Mouse (Mus musculus) ovary, postnatal 14 days (tissue): ENCODE measurements around the gene Ulk3.
A peak's percentile ranks its signal among the peaks of the same experiment; 100 is the strongest.

Experiments
- DNase-seq: peaks from one replicate; pipeline ENCODE4 v3.0.0; 2022; ENCODE audit warnings: low spot score

Ulk3 gene

DNA sequence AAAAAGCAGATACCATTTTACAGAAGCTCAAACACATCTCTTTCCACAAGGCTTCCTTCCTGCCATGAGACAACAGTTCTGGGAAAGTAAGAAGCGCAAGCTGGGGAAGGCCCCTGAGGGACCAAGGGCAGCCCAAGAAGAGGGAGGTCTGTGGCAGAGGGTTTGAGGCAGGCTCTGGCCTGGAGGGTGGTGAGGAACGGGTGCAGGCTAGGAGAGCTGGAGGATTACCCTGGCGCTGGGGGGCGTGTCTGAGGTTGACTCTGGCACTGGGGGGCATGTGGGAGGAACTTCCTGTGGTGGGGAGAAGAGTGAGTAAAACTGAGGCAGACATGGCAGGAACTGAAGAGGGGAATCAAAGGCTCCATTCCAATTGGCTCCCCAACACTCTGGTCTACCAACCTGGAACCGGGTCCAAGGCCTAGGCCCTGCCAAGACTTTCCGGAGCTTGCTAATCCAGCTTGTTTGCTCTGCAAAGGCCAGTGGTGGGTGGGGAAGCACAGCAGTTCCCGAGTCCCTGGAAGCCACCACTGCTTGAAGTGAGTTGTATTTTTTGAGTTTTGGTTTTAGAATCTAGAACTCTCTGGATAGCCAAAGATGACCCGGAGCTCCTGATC, 28.4 kb downstream of the Ulk3 start:
- no peak for DNase-seq

DNA sequence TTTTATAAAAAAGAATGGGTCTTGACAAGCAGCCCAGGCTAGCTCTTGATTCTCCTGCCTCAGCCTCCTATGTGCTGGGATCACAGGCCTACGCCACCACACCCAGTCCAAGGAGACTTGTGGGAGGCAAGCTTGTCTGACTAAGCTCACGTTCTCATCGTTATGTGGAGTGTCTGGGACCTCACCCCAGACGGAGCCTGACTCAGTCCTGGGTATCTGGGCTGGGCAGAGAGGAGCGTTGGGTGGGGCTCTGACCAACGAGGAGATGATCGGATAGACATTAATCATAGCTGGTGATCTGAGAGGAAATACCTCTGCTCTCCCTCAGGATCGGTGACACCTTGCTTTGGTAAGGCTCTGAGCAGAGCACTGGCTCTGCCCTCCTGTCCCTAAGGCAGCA, 29.6 kb downstream of the Ulk3 start:
- no peak for DNase-seq

DNA sequence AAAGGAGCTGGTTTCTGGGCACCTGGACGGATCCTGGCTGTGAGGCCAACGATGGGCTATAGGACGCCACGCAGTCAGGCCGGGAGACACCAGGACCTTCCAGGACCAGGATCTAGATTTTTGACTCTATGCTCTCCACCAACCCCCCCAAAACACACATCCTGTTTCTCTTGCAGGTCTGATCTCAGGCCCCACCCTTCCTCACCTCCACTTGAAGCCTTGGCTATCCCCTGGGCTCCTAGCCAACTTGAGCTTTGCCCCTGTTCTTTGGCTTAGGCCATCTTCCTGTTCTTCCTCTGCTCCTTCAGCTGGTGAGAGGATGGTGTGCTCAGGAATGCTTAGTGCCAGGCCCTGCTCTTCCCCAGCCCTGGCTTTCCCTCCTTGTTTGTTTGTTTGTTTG, 31.4 kb downstream of the Ulk3 start, which contains the start of gene Lman1l:
Gene Lman1l (minus strand): TSS at position 101 of the 400 bp plus-strand sequence.
- no peak for DNase-seq

DNA sequence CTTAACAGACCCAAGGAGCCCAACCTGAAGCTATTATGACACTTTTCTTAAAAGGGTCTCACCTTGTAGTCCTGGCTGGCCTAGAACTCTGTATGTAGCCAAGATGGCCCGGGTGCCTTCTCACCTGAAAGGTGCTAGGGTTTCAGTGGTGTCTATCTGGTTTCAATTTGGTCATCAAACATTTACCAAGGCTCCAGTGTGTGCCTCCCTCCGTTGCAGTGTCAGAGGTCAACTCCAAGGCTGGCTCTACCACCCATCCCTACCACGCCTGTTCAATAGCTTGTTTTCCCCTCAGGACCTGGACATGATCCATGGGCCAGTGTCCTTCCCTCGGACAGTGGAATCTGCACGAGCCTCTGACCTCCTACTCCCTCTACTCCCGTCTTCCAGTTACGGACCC, 35.0 kb downstream of the Ulk3 start:
- DNase-seq = no peak

DNA sequence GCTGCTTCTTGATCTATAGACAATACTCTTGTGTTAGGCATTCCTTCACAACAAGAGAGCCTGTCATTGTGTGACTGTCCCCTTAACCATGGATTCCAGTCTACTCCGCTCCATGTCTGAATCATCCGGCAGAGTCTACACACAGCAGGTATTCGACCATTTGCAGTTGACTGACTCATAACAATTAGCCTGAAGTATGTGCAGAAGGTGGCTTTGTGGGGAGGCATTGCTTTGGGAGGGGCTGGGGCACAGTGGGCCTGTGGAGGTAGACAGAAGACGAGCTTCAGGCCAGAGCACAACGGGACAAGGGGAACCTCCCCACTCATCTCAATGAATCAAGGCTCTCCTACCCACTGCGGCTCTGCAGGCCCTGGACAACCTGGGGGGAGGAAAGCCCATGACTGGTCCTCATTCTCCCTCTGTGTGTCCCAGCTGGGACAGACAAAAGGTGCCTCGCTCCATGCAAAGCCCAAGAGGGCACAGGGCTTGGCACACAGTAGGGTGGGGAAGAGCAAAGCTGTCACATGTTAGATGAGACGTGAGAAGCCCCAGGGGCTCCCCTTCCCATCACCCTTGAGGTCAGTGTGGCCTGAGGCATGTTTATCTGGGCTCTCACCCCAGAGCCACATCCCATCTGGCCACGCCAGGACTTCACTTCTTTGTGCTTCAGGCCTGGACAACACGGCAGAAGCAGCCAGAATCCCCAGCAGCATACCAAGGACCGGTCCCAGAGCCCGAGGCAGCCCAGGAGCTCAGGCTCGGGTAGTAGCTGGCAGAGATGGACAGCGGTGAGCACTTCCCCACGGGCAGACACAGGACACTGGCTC, 36.6 kb downstream of the Ulk3 start:
- DNase-seq = no peak

DNA sequence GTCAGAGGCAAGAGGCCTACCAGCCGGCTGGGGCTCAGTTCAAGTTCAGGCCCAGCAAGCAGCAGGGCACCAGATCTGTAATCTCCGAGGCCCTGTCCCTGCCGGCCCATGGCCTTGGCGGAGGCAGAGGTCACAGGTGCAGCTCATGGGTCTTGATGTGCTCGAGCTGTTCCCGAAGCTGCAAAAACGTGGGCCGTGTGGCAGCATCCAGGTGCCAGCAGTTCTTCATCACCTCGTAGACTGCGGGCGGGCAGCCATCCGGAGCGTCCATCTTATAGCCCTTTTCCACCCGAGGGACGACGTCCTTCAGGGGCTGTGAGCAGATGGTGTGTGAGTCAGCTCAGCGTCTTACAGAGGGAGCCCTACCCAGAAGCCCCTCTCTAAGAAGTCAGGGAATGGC, 37.9 kb downstream of the Ulk3 start:
- no peak for DNase-seq

DNA sequence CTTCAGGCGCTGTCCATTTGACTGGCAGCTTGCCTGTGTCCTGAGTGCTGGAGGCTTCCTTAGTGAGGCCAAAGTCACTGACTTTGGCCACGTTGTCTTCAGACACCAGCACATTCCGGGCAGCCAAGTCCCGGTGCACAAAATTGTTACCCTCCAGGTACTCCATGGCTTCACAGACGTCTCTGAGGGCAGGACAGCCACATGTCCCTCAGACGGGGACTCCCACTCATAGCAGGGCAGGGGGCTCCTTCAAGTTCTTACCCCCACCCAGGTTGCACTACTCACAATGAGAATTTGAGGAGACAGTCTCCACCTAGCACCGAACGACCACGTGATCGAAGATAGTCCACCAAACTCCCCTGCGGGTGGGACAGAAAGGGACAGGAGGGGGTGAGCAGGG, 38.6 kb downstream of the Ulk3 start:
- no peak for DNase-seq

DNA sequence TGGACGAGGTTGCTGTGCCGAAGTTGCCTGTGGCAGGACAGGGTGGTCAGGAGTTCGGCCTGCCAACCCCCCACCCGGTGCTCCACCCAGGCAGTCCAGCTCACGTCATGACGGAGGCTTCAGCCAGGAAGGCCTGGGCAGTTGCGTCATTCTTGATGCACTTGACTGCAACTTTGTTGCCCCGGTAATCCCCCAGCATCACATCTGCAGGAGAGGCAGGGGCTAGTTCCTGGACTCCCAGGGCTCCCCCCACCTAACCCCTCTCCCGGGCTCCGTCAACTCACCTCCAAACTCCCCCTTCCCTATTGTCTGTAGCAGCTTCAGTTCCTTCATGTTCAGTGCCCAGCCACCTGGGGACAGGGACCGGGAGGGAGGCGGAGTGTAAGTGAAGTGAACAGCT, 39.5 kb downstream of the Ulk3 start:
- no peak for DNase-seq

DNA sequence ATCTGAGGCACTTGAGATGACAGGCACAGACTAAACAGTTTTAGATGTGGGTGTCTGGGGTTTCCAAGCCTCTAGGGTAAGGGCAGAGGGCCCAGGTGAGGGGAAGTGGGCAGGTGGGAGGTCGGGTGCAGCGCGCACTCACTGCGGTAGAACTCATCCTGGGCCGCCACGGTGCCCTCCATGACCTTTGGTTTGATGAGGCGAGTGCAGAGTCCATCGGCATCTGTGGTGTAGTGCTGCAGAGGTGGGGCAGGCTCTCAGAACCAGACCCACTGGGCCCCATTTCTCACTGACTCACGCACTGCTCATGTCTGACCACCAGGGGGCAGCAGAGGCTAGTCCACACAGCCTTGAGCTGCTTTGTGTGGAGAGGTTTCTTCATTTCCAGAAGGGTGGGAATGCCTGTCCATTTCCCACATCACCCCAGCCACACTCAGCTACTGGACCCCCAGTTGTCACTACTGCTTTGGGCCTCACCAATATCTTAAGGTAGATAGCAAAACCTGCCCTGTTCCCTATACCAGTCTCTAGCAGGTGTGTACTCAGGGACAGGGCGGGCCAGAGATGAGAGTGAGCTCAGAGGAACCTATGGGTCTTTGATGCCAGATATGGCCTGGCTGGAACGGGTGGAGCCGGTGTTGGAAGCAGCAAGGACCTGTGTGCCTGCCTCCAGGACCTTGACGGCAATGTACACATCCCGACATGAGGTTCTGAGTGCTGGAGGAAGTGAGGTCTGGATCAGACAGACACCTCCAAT, 40.0 kb downstream of the Ulk3 start:
- DNase-seq = peak; percentile 86

DNA sequence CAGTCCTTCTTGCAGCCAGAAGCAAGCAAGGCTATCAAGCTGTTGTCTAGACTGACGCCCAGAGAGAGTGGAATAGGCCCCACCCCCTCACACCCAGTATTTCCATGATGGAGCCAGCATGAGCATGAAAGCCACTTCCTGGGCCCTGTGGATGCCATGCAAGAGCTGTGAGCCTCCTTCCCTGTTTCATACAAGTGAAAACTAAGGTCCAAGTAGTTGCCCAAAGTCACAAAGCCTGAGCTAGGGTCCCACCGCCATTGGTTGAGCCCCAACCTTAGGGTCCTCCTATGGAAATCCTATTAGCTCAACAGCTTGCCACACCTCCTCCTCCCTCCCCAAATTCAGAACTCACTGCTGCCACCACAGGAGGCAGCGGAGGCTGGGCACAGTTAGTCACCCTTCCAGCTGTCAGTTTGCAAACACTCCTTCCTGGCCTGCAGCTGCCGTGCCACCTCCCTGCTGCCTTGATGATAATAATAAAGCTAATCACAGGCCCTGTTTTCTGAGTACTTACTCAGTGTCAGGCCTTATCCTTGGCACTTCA, 44.3 kb downstream of the Ulk3 start:
- no peak for DNase-seq

DNA sequence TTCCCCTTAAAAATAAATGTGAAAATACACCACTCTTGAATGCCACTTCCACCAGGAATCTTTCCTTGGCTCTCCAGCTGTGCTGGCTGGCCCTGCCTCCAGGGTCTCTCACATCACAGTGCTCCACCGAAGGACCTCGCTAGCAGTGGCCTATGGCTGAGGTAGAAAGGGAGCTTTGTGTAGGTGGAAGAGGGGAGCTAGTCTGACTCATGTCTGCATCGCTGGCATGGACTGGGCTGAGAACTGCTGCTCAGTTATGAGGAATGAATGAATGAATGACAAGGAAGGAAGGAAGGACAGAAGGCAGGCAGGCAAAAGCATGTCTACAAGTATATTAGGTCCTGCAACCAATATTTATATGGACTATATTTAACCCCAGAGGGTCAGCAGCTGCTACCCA, 48.0 kb downstream of the Ulk3 start:
- DNase-seq = no peak

DNA sequence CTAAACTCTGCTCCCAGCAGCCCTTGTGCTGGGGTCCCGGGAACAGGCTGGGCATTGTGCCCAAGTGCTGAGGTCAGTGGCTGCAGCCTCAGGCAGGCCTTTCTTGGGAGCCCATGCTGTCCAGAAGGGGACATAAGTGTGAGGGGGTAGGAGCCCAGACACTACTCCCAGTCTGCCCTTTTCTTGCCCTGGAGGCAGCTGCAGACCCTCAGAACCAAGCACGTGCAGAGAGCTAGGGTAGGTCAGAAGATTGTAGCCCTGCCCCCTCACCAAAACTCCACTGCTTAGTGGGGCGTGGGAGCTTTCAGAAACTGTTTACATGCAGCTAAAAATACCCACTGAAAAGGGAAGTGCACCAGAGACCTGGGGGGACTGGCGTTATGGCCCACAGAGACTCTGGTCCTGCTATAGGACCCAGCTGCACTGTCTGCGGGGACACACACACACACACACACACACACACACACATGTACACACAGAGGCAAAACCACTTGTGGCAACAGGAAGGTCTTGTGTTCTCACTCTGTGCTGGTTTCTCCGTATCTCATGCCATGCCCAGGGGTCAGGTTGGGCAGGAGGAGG, 48.6 kb downstream of the Ulk3 start:
- DNase-seq = peak; percentile 38

DNA sequence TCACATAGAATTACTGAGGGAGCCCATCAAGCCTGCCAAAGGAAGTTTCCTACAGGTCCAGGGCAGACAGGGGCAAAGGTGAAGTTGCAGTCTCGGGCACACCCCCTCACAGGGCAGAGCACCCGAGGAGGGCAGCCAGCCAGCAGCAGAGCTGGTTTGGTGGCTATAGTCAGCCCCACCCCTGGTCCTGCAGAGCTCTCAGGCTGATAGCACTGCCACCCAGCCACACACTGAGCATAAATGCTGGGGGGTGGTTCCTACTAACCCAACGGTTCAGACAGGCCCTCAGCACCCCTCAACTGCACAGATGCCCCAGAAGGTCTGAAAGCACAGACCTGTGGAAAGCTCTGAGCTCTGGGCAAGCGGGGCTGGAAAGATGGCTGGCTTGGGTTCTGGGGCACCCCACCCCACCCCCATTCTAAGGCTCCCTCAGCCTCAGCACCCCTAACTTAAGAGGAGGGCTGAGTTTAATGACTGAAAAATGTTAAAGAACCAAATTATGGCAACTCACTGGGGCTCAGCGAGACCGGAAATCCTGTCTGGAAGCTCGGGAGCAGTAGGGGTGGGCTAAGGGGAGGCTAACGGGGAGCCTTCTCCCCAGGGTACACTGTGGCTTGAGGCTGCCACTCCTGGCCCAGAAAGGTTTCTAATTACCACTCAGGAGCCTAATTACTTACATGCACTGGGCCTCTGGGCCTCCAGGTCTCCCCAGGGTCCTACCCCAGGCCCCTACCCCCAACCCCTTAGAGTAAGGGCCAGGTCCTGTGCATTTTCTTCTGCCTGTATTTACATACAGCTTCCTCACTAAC, 49.6 kb downstream of the Ulk3 start:
- no peak for DNase-seq

DNA sequence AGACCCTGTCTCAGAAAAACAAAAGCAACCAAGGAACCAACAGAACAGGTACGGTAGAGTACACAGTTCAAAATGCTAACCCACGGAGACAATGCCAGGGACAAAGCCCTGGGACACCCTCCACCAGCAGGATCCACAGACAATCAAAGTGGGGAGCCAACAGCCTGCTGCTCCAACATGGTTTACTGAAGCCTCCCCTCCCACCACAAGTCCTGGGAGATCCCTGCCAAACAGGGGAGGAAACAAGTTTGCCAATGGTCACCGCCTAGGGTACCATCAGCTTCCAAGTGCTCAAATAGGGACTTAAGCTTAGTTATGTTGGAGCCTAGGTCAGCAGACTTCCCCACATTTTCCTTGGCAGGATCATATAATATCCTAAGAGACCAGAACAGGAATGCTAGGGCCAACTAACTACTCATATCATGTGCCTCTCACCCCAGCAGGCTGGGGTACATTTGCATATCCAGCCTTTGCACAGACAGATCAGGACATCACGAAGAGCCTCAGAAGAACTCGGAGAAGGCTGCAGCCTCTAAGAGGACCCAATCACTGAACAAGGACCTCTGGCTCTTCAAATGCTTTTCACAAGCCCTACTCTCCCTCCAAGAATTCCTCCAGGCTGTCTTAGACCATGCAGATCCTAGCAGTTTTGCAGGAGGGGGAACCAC, 50.5 kb downstream of the Ulk3 start:
- no peak for DNase-seq

DNA sequence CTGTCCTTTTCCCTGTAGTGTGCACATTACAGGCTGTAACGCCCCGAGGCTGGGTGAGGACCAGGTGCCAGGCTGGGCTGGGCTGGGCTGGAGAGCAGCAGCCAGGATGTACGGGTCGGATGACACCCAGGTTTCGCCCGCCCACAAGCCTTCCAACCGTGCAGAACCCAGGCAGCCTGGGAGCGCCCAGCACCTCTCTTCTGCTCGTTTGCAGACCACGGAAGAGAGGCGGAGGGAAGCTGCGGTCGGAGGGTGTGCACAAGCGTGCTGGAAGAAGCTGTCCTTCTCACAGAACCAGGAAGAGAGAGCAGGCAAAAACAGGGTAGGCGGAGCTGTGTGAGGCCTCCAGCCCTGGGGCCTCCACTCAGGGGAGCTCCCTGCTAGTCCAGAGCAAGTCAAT, 51.1 kb downstream of the Ulk3 start:
- no peak for DNase-seq

DNA sequence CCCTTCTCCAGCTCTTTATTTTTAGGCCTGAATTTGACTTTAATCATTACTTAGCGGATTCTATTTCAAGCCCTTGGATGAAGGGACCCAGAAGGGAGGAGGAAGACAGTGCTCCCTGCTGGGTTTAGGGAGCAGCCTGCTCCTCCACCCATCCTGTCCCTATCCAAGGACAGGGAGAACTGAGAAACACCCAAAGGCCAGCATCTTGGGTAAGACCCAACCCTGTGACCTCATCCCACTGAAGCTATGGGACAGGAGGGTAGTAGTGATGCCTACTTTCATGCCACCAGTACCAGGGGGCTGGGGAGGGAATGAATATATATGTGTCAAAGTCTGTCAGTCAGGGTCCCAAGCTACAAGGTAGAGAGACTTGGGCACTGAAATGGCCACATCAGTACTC, 51.8 kb downstream of the Ulk3 start:
- DNase-seq = no peak

DNA sequence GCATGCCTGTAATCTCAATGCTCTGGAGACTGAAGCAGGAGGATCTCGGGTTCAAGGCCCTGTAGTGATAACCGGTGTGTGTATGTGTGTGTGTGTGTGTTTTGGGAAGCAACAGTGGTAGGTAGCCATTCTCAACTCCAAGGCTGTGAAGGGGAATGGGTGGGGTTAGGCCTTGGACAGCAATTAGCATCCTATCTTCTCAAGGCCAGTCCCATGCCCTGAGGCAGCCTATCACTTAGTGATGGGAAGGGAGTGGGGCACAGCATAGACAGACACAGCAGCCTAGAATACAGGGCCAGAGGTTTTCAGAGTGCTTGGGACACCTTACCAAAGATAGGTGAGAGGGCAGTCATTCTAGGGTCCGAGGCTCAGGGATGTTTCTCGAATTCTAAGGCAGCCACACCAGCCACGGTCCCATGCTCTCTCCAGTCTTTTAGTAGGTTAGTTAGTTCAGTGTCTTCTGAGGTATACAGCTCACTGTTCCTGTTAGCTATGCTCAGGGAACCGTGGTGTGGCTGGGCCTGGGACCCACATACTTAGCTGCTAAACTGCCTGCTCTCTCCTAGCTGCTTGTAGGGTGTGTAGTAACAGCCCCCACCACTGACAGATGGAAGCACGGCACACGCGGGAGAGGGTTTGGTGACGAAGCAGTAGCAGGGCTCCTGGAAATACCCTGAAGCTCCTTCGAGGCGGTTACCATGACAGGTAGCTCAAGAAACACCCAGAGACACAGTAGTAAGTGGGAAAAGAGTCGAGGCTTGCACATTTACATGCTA, 52.7 kb downstream of the Ulk3 start:
- DNase-seq = no peak

DNA sequence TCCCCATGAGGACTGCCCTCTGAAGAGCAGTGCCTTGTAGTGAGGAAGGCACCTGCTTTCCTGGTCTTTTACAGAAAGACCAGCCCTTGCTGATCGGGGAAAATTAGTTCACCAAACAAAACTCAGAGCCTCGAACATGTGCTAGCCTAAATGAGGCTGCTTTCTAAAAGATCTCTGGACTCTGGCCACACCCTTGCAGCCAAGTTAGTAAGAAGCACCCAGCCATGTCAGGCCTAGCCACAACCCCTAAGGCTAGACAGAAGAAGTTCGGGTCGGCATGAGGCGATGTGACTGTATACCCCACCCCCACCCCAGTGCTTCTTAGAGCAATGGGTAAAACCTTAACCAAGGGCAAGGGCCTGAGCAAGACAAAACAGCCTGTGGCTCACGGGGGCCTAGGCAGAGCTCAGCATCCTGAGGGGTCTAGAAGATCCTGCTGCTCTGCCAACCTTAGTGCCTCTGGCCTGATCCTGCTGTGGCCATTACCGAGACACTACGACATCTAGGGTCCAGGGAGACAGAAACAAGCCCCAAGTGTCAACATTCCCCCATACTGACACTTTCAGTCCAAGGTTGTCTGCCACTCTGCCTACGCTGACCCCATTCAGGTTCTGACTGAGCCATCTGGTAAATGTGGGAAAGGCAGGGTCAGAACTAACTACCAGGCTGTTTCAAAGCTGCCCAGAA, 54.1 kb downstream of the Ulk3 start:
- no peak for DNase-seq

DNA sequence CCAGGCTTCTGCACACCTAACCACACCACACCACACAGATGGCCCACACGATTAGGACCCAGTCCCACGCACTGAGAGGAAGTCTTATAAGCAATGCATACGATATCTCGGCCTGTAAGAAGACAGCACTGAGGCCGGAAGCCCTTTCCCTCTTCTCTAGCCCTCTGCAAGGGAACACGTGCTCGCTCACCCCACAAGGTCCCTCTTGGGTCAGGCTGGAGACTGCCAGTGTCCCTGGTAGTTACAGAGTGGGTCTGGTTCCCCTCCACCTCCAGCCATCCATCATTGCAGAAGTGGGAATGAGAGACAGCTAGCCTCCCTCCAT, 54.6 kb downstream of the Ulk3 start:
- DNase-seq = no peak

DNA sequence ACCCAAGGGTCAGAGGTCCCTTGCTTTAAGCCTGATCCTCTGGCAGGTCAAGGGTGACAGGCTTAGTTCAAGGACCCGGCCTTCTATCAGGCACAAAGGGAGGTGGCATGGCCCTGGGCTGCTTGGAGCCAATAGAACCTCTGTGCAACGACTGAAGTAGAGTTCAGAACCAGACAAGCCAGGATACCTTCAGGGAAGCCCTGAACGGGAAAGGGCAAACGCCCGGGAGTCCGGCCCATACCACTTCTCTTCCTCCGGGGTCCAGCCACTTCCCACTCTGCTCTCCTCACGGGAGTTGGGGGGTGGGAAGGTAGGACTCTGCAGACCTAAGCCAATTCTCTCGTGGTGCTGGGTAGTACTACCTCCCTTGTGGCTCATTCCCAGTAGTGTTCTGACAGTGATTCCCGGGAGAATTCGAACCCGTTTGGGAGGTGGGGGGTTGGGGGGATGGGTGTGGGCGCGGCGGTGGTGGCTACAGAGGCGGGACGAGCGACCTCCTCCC, 55.2 kb downstream of the Ulk3 start:
- no peak for DNase-seq
